Mouse (Mus musculus) lung, postnatal 25 days (tissue): ENCODE data around the gene Ifna14.
"Not testable (repeated sequence)": the region's sequence is repeated elsewhere in the genome, so short reads cannot be mapped to it uniquely, and the experiment has no call there.

Experiments used
- DNase-seq: peaks from one replicate; pipeline ENCODE4 v3.0.0; 2022; ENCODE audit warnings: low spot score

The Ifna14 gene

GRCm38 (mm10) chr4:88571698-88572097 lies at the start of gene Ifna14:
Gene Ifna14, minus strand, starts transcription at chr4:88571798.
- DNase-seq: no peak

DNA sequence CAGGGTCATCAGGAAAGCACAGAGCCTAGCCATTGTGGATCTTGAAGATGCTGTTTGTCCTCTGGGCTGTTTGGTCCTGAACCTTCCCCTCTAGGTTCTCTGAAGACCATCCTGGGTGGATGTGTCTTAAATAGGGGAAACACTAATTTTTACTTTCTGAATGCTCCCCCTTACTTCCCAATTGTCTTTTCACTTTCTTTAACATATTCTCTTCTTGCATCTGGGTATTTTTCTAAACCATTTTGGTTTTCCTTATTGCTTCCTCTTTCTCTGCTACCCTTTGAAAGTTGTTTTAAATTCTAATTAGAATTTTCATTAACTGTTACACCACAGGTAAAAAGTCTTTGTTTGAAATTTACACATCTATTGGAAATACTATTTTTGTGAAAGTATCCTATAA lies 31.7 kb upstream of the Ifna14 start, which contains the start of gene Ifna12:
Ifna12 (minus strand) TSS at position 101 of the 400 bp plus-strand sequence.
- no peak for DNase-seq

GRCm38 (mm10) chr4:88592285-88592684 lies 20.7 kb upstream of the Ifna14 start, which contains the start of gene Ifna9:
Gene Ifna9, minus strand, starts transcription at chr4:88592385.
- DNase-seq: no peak

GRCm38 (mm10) chr4:88561791-88562190 lies 9.8 kb downstream of the Ifna14 start:
- DNase-seq: no peak

- not testable (repeated sequence) for DNase-seq
Observed at GRCm38 (mm10) chr4:88558145-88558544, 13.5 kb downstream of the Ifna14 start, which contains the start of gene Ifna15. Gene Ifna15, minus strand, starts transcription at chr4:88558245.

- peak; percentile 87 for DNase-seq
Observed at GRCm38 (mm10) chr4:88550161-88550945, 21.2 kb downstream of the Ifna14 start.

DNA sequence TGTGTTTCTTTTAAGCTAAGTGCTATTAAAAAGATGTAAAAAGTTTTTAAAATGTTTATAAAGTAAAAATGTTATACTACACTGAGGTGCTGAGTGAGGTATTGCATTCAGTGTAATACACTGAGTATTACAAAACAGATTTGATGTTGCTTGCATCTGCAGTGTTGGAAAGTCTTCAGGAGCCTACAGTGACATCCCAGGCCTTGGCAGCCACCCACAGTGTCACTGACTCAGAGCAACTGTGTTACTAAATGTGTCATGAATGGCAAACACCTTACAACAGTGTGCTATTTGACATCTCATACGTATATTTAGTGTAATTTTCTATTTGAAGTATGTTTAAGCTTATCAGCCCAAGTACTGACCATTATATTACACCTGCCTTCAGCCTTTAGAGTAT lies 23.6 kb downstream of the Ifna14 start:
- DNase-seq: no peak

DNA sequence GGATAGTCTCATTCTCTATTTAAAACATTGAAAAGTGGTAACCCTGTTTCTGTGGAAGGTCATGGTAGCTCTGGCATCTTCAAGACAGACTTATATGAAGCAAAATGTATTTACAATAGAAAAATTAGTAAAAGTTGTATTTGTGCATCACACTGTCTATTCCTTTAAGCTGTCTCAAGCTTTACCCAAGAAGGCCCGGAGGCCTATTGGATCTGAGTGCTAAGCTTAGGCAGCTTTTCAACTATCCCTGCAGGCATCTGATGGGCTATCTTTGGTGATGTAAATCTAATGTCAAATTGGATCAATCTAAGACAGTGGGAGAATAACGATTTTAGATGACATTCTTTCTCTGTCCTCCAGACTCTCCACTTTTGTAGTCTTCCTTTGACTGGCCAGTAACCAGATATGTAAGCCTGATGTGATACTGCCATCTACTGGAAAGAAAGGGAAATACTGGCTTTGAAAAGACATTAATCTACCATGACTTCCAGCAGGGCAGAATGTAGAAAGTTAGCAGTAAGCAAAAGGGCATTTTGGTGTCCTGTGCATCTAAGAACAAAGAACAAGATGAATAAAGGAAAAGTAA lies 27.9 kb downstream of the Ifna14 start:
- peak; percentile 72 for DNase-seq

DNA sequence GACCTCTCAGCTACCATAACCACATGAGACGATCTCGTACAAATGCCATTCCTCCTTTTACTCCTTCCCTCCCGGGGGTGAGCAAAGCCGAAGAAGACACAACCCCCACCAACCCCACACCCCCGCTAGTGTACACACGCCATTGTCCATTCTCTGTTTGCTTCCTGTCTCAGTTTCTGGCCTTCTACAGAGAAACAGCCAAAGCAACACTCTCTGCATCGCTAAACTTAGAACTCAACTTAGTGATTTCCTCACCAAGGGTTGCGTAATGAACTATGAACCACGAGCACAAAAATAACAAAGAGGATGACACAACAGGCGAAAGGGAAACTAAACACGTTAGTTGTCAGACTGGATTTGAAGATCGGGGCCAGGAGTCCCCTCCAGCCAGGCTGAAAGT lies 34.3 kb downstream of the Ifna14 start:
- DNase-seq: peak; percentile 83

GRCm38 (mm10) chr4:88536640-88537039 lies 35.0 kb downstream of the Ifna14 start:
- DNase-seq: peak; percentile 21

DNA sequence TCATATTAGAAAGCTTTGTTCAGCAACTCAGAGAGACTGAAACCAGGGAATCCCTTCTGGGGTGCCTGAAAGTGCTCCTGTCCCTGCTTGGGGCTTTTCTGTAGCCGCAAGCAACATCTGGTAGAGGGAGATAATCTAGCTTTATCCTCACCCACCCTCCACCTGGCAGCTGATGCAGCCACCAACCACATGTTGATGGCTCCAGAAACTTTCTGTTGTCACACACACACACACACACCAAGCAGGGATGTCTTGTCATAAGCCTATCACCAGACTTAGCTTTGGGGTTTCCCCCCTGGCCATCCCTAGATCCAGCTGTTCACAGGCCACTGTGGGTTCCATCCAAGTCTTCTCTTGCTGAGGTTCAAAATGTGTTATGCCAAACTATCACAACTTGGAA lies 35.9 kb downstream of the Ifna14 start:
- DNase-seq: no peak

- no peak for DNase-seq
Observed at GRCm38 (mm10) chr4:88534903-88535302, 36.7 kb downstream of the Ifna14 start.

DNA sequence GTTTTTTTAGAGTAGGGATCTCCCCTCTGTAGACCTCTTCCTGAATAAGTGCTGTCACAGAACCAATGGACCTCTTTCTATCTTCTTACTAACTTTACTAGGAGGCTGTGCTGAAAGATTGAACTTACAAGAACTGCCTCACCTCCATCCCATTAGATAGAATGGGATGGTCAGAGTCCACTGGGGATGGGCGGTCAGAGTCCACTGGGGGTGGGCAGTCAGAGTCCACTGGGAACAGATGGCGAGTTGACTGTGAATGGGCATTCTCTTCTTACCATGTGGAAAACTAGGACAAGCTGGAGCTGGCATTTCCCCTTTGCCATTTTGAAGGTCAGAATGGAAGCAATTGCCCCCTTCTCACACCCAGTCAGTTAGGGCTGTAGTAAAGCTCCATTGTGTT lies 38.1 kb downstream of the Ifna14 start:
- DNase-seq: no peak

DNA sequence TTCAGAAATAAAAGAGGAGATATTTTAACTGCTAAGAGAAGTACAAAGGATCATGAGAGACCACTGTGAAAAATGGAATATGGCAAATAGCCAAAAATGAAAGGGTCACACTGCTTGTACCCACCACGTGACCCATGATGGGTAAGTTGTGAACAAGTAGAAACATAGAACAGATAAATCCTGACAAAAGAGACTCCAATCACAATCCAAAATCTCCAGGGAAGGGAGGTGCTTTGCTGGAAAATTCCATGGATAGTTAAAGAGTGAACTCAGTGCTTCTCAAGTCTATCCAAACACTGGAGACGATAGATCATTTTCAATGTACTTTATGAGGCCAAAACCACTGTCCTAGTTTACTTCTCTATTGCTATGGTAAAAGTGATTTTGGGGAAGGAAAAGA lies 40.7 kb downstream of the Ifna14 start:
- DNase-seq: no peak

- no peak for DNase-seq
Observed at GRCm38 (mm10) chr4:88530271-88530670, 41.3 kb downstream of the Ifna14 start.

DNA sequence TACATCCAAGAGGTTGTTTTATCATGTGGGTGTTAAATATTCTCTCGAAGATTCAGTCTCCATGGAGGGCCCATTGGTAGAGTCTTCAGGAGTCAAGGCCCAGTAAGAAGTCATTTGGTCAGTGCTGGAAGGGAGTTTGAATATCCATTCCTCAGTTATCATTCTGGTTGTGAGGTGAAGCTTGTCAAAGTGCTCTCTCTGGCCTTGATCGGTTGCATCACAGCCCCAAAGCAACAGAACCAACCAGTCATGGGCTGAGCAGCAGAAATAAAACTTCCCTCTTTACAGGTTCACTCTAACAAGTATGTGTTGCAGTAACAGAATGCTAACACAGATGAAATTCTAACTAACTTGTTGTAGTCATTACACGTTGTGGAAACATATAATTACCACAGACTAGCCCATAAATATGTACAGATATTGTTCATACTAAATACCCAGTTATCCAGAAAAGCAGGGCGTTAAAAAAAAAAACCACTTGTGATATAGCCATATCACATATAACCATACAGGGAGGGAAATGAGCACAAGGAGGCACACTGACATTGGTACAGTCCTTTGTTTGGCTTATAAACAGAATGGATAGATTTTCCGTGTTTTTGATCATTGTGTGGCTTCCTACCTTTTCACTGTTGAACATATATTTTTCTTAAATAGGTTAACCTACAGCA lies 45.1 kb downstream of the Ifna14 start:
- DNase-seq: no peak

DNA sequence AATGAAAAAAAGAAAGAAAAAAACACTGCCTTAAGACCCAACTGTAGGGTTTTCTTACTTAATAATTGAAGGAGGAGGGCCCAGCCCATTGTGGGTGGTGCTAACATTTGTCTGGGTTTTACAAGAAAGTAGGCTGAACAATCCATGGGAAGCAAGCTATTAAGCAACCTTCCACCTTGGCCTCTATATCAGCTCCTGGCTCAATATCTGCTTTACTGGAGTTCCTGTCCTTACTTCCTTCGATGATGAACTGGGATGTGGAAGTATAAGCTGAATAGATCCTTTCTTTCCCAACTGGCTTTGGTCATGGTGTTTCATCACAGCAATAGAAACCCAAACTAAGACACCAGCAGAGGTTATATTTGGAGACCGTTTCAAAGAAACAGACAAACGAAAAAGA lies 46.2 kb downstream of the Ifna14 start:
- DNase-seq: no peak

GRCm38 (mm10) chr4:88523241-88523640 lies 48.4 kb downstream of the Ifna14 start:
- peak; percentile 24 for DNase-seq

DNA sequence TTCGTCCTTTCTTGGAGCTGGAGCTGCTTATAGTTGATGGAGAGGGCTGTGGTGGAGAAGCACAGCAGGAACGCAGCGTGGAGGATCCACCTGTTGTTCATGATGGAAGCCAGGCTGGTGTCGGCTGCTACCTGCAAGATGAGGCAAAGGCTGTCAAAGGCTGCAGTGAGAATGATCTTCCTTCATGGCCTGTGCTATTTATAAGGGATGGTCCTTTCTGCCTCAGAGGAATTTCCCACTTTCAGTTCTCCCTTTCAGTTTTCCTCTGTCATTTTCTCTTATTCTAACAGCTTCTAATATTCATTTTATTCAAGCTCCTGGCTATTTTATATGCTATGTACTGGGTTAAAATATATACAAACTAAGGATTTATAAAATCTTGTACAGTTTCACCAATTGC lies 48.9 kb downstream of the Ifna14 start, which contains the start of gene Ifnb1:
Ifnb1 (minus strand) TSS at position 101 of the 400 bp plus-strand sequence.
- DNase-seq: no peak
